Mouse (Mus musculus) C2C12 (cell line): Measurements from ENCODE around the gene Dnajc5.

Experiments used
- CTCF ChIP-seq: IDR thresholded peaks from one replicate; pipeline ENCODE4 v1.5.1; 2011; ENCODE audit not compliant: control insufficient read depth, insufficient read depth, insufficient read length
- MAX ChIP-seq: IDR thresholded peaks from one replicate; pipeline ENCODE4 v1.6.1; 2011; ENCODE audit warnings: mild to moderate bottlenecking, control low read depth
- USF1 ChIP-seq: IDR thresholded peaks from one replicate; pipeline ENCODE4 v1.6.1; 2011; ENCODE audit warnings: low read depth, mild to moderate bottlenecking, control low read depth, moderate library complexity

GRCm38 (mm10) chr2:181520936-181521227 is 597 bp downstream of the Dnajc5 start:
- no peak for TF ChIP-seq CTCF
- TF ChIP-seq MAX = no peak
- TF ChIP-seq USF1 = no peak
